Comparison of ENCODE assay signal across 8 mouse cellular contexts in genomic region chr7:13277081-13277480, GRCm38 (mm10). TPM values are rescaled to one million over a fixed set of nuclear protein-coding genes. Genes with fewer than 3 reads are reported as not detected.
DNase-seq lines count a peak whose midpoint lies in the region; TF ChIP-seq lines count a peak whose summit lies in the region.

TSS of gene Lig1 (plus strand) at chr7:13277283.

- no peaks in the 10 kb centered on the region for H3K27me3 ChIP-seq in heart, adult 2 months (ENCODE audit: control insufficient read depth, insufficient read depth, low read length)

- TF ChIP-seq EP300 in heart, adult 2 months (IDR thresholded peaks at IDR 0.05; ENCODE audit: insufficient read depth, low read depth, low read length) = no peak

- H3K79me2 ChIP-seq in heart, adult 2 months (replicated peaks; ENCODE audit: control insufficient read depth, insufficient read depth, low read length) = no peaks in the 10 kb centered on the region
- H3K79me2 ChIP-seq in macrophage (ENCODE audit: inconsistent target) = peaks cover 19% of the 10 kb centered on the region

- H3K27ac ChIP-seq in heart, adult 2 months = peak within 1 kb of the TSS; percentile 88
- peak within 1 kb of the TSS; percentile 63 for H3K27ac ChIP-seq in macrophage

- no peak for TF ChIP-seq CTCF in heart, adult 2 months (IDR thresholded peaks at IDR 0.05)

- WGBS in heart, adult 2 months = 96% methylated on average over 16 of the region's 16 CpGs
- 96% methylated on average over 15 of the region's 16 CpGs for WGBS in macrophage (ENCODE audit: missing documents)

- no peak for DNase-seq in heart, adult 2 months
- no peak for DNase-seq in heart, postnatal 14 days
- DNase-seq in thymus, postnatal 14 days = peak; percentile 14
- DNase-seq in thymus, adult 18-20 months = no peak
- DNase-seq in heart, postnatal 10 days = no peak
- DNase-seq in c-Kit-positive CD71-positive TER-119-positive erythroid progenitor cells, embryonic 14.5 days (ENCODE audit: low spot score) = no peak
- DNase-seq in adipocyte (ENCODE audit: low spot score) = no peak

- peak within 1 kb of the TSS; percentile 66 for H3K9ac ChIP-seq in heart, adult 2 months (ENCODE audit: low read depth, low read length)

- H3K4me1 ChIP-seq in heart, adult 2 months (ENCODE audit: control insufficient read depth, insufficient read depth, low read length) = peaks cover 2% of the 10 kb centered on the region

- H3K36me3 ChIP-seq in heart, adult 2 months (ENCODE audit: control insufficient read depth, insufficient read depth, low read length) = no peaks in the 10 kb centered on the region
- no peaks in the 10 kb centered on the region for H3K36me3 ChIP-seq in macrophage (ENCODE audit: inconsistent target)

- no peak for TF ChIP-seq POLR2A in heart, adult 2 months (IDR thresholded peaks at IDR 0.05; ENCODE audit: insufficient read depth, low read depth, low read length)

- H3K4me3 ChIP-seq in heart, adult 2 months = peak within 1 kb of the TSS; percentile 98
- H3K4me3 ChIP-seq in macrophage (ENCODE audit: inconsistent target) = peak within 1 kb of the TSS; percentile 85

- intact Hi-C loops in heart, adult 2 months (cut with DNase I) = loop anchor here (5.0 kb wide), 2 partner anchors 225 to 395 kb away; partner anchors contain the start of genes Mzf1 and Zfp128
- intact Hi-C loops in heart, postnatal 14 days (cut with DNase I) = loop anchor here (5.0 kb wide), 1 partner anchor 225 kb away; the partner anchor contains the start of gene Mzf1
- intact Hi-C loops in heart, postnatal 10 days (cut with DNase I) = loop anchor here (5.0 to 10.0 kb wide), 2 partner anchors 225 to 392 kb away; partner anchors contain the start of genes Mzf1 and Zfp128

RNA-seq across cellular contexts. Expression of gene Lig1, which starts in this region (rescaled TPM):
- total RNA-seq in heart, adult 2 months (2021) = 1 to 10 TPM; 2.6 to 2.7 TPM
- polyA plus RNA-seq in heart, adult 2 months (2012; rRNA removed) = 1.6 and 2.1 TPM in 2 replicates
- total RNA-seq in heart, postnatal 14 days (2021) = 1 to 10 TPM; 4.9 to 7.0 TPM
- total RNA-seq in heart, postnatal 10 days (2021) = 10 to 100 TPM; 14.4 to 16.0 TPM
- 10 to 100 TPM in 18 of 26 experiments, 1 to 10 TPM in 8; 2.3 to 41.0 (median 15.4) TPM for total RNA-seq in macrophage (2018; cell fraction: chromatin; rRNA removed)
- total RNA-seq in macrophage (2018; cell fraction: cytosol; rRNA removed) = 10 to 100 TPM in 4 of 26 experiments, 1 to 10 TPM in 22; 5.9 to 14.4 (median 8.0) TPM
- 10 to 100 TPM in 6 of 26 experiments, 1 to 10 TPM in 20; 2.7 to 65.8 (median 7.3) TPM for total RNA-seq in macrophage (2018; cell fraction: nucleus; rRNA removed)
- 5.4 to 37.3 TPM (median 35.3 TPM) in 3 replicates for polyA plus RNA-seq in macrophage (2018)
